Mouse (Mus musculus): ENCODE results near the gene Nxpe2. TPM values are rescaled to one million over a fixed set of nuclear protein-coding genes. Genes with fewer than 3 reads are reported as not detected.

The Nxpe2 gene
- 1.1 and 1.3 TPM in 2 replicates for polyA plus RNA-seq (2012; rRNA removed)

DNA sequence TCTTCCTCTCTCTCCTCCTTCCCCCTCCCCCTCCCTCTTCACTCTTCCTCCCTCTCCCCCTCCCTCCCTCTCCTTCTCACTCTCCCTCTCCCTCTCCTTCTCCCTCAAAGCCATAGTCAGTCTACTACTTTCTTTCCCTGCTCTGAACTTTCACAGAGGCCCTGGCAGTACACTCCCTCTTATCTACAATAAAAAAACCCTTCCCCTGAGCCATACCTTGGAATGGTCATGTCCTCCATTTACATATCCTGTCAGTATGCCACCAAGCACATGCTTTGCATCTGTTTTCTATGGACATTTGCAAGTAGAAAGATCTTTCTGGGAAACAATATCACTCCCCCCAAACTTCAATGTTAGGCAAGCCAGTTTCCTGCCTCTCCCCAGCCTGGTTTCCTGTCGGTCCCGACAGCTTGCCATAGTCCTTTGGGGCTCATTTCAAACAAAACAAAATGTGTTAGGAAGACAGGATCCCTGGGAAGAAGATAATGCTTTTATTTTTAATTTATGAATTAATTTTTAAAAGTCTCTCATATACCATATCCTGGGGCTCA lies at the start of gene Nxpe2:
Nxpe2 (minus strand) TSS at position 307 of the 551 bp plus-strand sequence.
- H3K27ac ChIP-seq (ENCODE audit: insufficient read depth, low read length) = 0 out of 2 replicates have a peak within 1 kb of the TSS, but pooled peaks have one; percentile 20
- no peaks in the 10 kb centered on the region for H3K4me1 ChIP-seq (ENCODE audit: control insufficient read depth, insufficient read depth, low read length)
- 91% methylated on average over 2 of the region's 2 CpGs for WGBS
- H3K4me3 ChIP-seq (replicated peaks; ENCODE audit: insufficient read depth, low read depth, low read length) = no peak within 1 kb of the TSS
- H3K27me3 ChIP-seq (ENCODE audit: control insufficient read depth, insufficient read depth, low read length) = no peaks in the 10 kb centered on the region
- no peak for DNase-seq
- no peak for TF ChIP-seq POLR2A (IDR thresholded peaks at IDR 0.05; ENCODE audit: borderline replicate concordance, insufficient read depth, low read length)
- no peak for TF ChIP-seq CTCF (IDR thresholded peaks at IDR 0.05; ENCODE audit: borderline replicate concordance, insufficient read depth, low read depth, low read length)

DNA sequence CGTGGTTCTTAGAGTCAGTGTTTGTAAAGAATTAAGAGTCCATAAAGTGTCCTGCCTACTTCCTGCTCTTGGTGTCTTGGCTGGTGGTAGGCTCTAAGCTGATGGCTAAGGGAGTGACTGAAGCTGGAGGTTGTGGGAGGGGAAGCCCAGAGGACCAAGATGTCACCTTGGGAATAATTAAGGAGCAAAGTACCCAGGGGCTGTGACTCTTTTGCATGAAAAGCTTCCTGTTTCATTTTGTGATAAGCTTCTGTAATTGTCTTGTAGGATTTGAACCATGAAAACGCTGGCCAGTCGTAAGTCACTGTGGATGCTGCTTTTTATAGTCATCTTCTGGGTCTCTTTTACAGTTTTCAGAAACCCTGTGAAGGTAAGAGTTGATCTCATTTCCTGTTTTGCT lies 36.7 kb upstream of the Nxpe2 start:
- H3K4me1 ChIP-seq (ENCODE audit: control insufficient read depth, insufficient read depth, low read length) = no peaks in the 10 kb centered on the region
- H3K27ac ChIP-seq (ENCODE audit: insufficient read depth, low read length) = no peak overlapping the region
- H3K4me3 ChIP-seq (replicated peaks; ENCODE audit: insufficient read depth, low read depth, low read length) = no peak overlapping the region
- H3K27me3 ChIP-seq (ENCODE audit: control insufficient read depth, insufficient read depth, low read length) = no peaks in the 10 kb centered on the region
- 89% methylated on average over 3 of the region's 3 CpGs for WGBS
- no peak for TF ChIP-seq CTCF (IDR thresholded peaks at IDR 0.05; ENCODE audit: borderline replicate concordance, insufficient read depth, low read depth, low read length)
- no peak for TF ChIP-seq POLR2A (IDR thresholded peaks at IDR 0.05; ENCODE audit: borderline replicate concordance, insufficient read depth, low read length)
- no peak for DNase-seq

DNA sequence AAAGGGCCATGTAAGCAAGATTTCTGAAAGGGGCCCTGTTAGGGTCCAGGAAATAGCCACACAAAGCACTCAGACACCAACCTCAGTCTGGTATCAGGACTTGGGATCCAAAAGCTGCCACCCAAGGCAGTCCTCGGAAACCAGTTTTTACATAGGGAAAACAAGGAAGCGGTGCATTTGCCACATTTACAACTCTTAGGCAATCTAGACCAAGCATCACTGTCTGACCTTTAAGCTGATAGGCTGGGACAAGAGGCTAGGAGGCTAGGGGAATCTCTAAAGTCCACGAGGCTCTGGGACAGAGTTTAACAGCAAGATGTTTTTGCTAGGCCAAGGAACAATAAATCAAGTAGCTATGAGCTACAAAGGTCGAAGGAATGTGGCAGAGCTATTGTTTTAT lies 35.2 kb upstream of the Nxpe2 start:
- DNase-seq = no peak
- Histone ChIP-seq H3K27ac (ENCODE audit: insufficient read depth, low read length) (no peak overlapping the region), H3K4me1 (ENCODE audit: control insufficient read depth, insufficient read depth, low read length) (no peaks in the 10 kb centered on the region), H3K4me3 (replicated peaks; ENCODE audit: insufficient read depth, low read depth, low read length) (no peak overlapping the region), H3K27me3 (ENCODE audit: control insufficient read depth, insufficient read depth, low read length) (no peaks in the 10 kb centered on the region)
- TF ChIP-seq POLR2A (IDR thresholded peaks at IDR 0.05; ENCODE audit: borderline replicate concordance, insufficient read depth, low read length) (no peak), CTCF (IDR thresholded peaks at IDR 0.05; ENCODE audit: borderline replicate concordance, insufficient read depth, low read depth, low read length) (no peak)
- WGBS = 81% methylated on average over 4 of the region's 4 CpGs

DNA sequence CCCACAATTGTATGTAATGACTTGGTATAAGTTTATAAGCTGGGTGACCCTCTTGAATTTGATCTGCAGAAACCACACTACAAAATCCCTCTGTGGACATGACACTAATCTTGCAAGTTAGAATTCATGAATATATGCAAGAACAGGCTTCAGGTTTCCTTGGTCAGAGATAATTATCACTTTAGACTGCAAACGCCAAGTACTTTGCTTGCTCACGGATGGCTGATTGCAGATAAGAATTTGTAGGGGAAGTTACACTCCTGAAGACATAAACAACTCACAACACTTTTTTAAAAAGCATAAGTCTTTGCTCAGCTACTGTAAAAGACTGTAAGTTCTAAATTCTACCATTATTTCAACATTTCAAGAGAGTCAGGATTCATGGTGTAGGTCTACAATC lies 21.1 kb upstream of the Nxpe2 start:
- TF ChIP-seq CTCF (IDR thresholded peaks at IDR 0.05; ENCODE audit: borderline replicate concordance, insufficient read depth, low read depth, low read length) (no peak), POLR2A (IDR thresholded peaks at IDR 0.05; ENCODE audit: borderline replicate concordance, insufficient read depth, low read length) (no peak)
- Histone ChIP-seq H3K27ac (ENCODE audit: insufficient read depth, low read length) (no peak overlapping the region), H3K27me3 (ENCODE audit: control insufficient read depth, insufficient read depth, low read length) (no peaks in the 10 kb centered on the region), H3K4me3 (replicated peaks; ENCODE audit: insufficient read depth, low read depth, low read length) (no peak overlapping the region), H3K4me1 (ENCODE audit: control insufficient read depth, insufficient read depth, low read length) (no peaks in the 10 kb centered on the region)
- DNase-seq = no peak
- WGBS = 78% methylated on average over 2 of the region's 2 CpGs

DNA sequence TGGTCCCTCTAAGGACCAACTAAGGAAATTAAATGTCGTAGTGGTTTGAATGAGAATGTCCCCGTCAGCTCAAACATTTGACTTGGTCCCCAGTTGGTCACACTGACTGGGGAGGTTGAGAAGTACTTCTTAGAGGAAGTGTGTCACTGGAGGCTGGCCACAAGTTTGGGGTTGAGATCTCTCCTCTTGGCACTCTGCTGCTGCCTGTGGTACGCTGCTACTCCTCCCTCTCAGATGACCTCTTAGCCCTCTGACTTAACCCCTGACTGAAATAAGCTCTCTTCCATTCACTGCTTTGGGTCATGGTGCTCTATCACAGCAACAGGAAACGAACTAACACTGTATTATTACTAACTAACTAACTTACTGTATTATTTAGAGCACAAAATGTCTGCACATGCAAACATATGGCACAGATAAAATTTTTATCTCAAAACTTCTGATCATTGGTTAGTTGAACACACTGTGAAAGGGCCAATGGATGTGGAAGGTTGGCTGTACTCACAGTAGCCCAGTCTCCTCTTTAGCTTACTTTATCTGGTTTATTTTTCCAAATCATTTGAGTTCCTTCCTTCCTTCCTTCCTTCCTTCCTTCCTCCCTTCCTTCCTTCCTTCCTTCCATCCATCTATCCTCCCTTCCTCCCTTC lies 20.1 kb upstream of the Nxpe2 start:
- no peak for DNase-seq
- Histone ChIP-seq H3K4me1 (ENCODE audit: control insufficient read depth, insufficient read depth, low read length) (no peaks in the 10 kb centered on the region), H3K27me3 (ENCODE audit: control insufficient read depth, insufficient read depth, low read length) (no peaks in the 10 kb centered on the region), H3K4me3 (replicated peaks; ENCODE audit: insufficient read depth, low read depth, low read length) (no peak overlapping the region), H3K27ac (ENCODE audit: insufficient read depth, low read length) (no peak overlapping the region)
- WGBS = 78% methylated on average over 4 of the region's 4 CpGs
- TF ChIP-seq POLR2A (IDR thresholded peaks at IDR 0.05; ENCODE audit: borderline replicate concordance, insufficient read depth, low read length) (no peak), CTCF (IDR thresholded peaks at IDR 0.05; ENCODE audit: borderline replicate concordance, insufficient read depth, low read depth, low read length) (no peak)

DNA sequence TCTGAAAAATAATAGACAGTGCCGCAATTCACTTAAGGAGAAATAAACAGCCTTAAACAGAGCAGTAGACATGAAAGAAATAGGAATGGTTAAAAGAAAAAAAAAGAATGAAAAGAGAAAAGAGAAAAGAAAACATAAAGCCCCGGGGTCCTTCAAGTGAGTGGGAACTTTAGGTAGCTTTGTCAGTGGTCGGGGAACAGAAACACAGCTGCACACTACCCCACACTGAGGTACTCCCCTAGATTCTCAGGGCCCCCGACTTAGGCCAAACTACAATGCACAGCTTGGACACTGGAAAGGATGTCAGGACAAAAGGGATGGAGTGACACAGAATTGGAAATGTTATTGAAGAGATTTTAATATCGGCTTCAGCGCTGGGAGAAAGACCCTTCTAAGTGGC lies 9.5 kb upstream of the Nxpe2 start:
- H3K27me3 ChIP-seq (ENCODE audit: control insufficient read depth, insufficient read depth, low read length) = no peaks in the 10 kb centered on the region
- no peak for DNase-seq
- no peak overlapping the region for H3K4me3 ChIP-seq (replicated peaks; ENCODE audit: insufficient read depth, low read depth, low read length)
- no peak for TF ChIP-seq POLR2A (IDR thresholded peaks at IDR 0.05; ENCODE audit: borderline replicate concordance, insufficient read depth, low read length)
- TF ChIP-seq CTCF (IDR thresholded peaks at IDR 0.05; ENCODE audit: borderline replicate concordance, insufficient read depth, low read depth, low read length) = no peak
- WGBS = 85% methylated on average over 6 of the region's 6 CpGs
- no peaks in the 10 kb centered on the region for H3K4me1 ChIP-seq (ENCODE audit: control insufficient read depth, insufficient read depth, low read length)
- no peak overlapping the region for H3K27ac ChIP-seq (ENCODE audit: insufficient read depth, low read length)

DNA sequence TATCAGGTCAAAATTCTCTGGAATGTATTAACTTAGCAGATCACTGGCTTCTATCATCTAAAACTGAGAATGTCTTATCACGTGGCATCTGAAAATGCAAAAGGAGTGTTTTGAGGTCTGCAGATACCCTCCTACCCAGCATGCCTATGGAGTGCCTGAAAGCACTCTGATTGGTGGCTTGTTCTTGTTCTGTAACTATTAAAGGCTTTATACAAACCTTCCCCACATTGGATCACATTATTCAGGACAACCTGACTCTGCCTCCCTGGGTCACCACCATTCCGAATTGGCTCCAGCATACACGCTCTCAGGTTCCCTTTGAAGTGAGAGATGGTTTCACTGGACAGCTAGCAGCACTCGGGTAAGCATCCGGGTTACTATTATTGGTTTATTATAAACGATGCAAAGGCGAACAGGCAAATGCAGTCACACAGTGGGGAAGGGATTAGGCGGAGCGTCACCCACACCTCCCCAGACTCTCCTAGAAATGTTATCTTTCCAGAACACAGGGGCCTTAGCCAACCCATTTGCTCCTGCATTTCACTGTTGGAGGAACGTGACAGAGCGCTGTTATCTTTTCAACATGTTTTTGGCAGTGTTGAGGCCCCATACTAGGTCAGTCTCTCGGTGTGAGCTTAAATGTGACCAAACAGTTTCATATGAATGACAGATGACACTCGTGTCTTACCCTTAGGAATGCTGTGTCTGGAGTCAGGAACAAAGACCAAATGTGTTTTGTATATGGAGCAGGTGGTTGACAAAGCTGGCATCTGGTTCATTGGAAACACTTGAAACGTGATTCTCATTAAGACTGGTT lies 8.8 kb upstream of the Nxpe2 start:
- Histone ChIP-seq H3K4me3 (replicated peaks; ENCODE audit: insufficient read depth, low read depth, low read length) (no peak overlapping the region), H3K27ac (ENCODE audit: insufficient read depth, low read length) (no peak overlapping the region), H3K27me3 (ENCODE audit: control insufficient read depth, insufficient read depth, low read length) (no peaks in the 10 kb centered on the region), H3K4me1 (ENCODE audit: control insufficient read depth, insufficient read depth, low read length) (no peaks in the 10 kb centered on the region)
- TF ChIP-seq CTCF (IDR thresholded peaks at IDR 0.05; ENCODE audit: borderline replicate concordance, insufficient read depth, low read depth, low read length) (no peak), POLR2A (IDR thresholded peaks at IDR 0.05; ENCODE audit: borderline replicate concordance, insufficient read depth, low read length) (no peak)
- 43% methylated on average over 14 of the region's 14 CpGs for WGBS
- DNase-seq = no peak

Data from cerebellum, adult 2 months (tissue).